Mouse (Mus musculus): ENCODE measurements around the gene Dhx58. TPM values are rescaled to one million over a fixed set of nuclear protein-coding genes. Genes with fewer than 3 reads are reported as not detected.
"Not testable (repeated sequence)": the region's sequence is repeated elsewhere in the genome, so short reads cannot be mapped to it uniquely, and the experiment has no call there.

Dhx58 gene
- total RNA-seq, 2 experiments from 2014 or later = 1.4 to 2.5 TPM

DNA sequence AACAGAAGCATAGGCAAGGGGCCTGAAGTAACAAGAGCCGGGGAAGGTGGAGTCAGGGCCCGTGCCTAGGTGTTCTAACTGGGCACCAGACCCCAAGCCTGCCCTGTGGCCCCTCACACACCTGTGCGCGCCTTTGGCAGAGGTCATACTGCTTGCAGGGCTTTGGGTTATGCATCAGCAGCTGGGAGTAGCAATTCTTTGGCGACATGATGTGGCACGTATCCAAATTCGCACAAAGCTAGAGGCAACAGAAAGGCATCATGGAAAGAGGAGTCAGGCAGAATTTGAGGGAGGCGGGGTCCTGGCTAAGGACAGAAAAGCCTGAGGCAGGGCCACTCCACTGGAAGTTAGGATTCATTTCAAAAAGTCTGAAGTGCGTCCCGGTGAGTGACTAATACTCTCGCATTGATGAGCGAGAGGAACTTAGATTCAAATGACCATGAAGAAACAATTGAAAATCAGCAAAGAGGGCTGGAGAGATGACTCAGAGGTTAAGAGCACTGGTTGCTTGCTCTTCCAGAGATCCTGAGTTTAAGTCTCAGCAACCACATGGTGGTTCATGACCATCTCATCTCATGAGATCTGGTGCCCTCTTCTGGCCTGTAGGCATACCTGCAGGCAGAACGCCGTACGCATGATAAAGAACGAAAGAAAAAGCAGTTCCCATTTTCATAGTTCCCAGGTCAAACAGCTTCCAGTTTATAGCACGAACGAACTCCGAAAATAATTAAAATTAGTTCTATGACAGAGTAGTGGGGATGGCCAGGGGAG is 1.8 kb downstream of the Dhx58 start:
- peak in 1 of 2 experiments; percentile 78 for DNase-seq (ENCODE audit: low spot score in 2 of 2)

DNA sequence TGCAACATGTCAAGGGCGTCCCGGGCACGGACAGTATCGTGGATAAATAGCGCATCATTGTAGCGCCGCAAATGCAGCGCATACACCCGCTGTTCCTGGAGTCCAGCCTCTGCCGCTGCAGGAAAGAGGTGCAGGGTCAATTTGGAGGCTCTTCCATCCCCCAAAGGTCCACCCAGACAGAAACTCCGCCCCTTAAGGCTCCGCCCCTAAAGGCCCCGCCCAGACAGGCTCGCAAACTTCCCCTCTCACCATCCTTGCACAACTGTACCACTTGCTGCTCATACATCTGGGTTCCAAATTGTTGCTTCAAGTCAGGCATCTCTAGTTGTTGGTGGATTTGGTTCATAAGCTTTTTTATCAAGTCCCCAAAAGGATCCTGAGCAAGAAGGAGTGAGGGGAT is 2.8 kb downstream of the Dhx58 start:
- no peak for DNase-seq (ENCODE audit: low spot score in 2 of 2)

DNA sequence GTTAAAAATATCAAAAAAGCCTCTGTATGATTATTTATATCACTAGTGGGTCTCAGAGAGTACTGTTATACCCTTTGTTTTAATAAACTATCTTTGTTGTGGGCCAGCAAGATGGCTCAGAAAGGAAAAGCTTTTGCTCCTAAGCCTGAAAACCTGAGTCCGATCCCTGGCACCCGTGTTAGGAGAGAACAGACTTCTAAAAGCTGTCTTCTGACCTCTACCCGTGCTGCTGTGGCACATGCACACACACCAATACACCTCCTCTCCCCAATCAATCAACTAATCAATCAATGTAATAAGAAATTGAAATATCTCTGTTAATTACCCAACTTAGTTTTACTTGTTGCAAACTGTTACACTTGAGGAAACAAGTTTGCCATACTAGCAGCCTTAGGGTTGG is 3.4 kb downstream of the Dhx58 start:
- DNase-seq (ENCODE audit: low spot score in 2 of 2) = no peak

DNA sequence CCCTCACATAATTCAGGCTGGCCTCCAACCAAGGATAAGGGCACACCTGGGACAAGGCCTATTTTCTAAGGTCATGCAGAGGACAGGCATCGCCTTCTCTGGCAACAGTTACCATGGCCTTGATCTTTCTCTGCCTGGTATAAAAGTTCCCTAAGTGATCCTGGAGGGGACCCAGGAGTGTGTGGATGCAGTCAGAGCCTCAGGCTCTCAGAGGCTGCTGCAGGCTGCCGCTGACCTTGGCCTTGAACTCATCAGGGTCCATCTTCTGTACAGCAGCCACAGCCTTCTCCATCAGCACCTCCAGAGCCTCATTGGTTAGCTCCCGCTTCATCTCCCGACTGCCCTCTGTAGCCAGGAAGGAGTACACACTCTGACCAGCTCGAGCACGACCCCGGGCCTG is 6.2 kb downstream of the Dhx58 start:
- no peak for DNase-seq (ENCODE audit: low spot score in 2 of 2)

DNA sequence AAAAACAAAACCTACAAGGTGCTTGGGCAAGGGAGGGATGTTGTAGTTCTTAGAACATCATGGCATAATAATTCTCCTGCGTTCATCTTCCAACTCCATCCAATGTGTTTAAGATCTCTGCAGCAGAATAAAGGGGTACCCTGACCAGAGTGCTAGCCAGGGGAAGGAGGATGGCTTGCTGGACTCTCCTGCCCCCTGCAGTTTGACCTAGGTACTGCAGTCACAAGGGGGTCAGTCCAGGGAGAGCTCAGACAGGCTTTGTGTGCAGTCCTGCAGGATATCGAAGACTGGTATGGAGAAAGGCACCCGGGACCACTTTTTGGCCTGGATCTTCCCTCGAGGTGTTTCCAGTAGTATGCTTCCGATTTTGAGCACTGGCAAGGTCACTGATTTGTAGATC is 9.1 kb downstream of the Dhx58 start:
- DNase-seq (ENCODE audit: low spot score in 2 of 2) = peak in 1 of 2 experiments; percentile 79

DNA sequence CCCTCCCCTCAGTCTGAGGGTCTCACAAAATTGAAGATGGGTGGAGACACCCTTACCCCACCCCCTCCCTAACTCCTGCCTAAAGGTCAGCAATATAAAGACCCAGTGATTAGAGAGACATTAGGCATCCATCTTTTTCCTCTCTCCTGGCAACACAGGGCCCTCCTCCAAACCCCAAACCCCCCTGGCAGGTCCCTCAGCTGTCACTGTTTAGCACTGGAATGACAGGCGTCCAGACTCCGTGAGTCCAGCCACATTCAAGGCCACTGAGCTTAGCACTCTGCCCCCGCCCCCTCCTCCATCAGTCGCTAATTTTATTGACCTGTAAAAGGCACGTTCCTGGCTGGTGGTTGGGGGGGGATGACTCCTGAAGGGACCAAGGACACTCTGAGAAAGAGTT is 10.9 kb downstream of the Dhx58 start:
- no peak for DNase-seq (ENCODE audit: low spot score in 2 of 2)

DNA sequence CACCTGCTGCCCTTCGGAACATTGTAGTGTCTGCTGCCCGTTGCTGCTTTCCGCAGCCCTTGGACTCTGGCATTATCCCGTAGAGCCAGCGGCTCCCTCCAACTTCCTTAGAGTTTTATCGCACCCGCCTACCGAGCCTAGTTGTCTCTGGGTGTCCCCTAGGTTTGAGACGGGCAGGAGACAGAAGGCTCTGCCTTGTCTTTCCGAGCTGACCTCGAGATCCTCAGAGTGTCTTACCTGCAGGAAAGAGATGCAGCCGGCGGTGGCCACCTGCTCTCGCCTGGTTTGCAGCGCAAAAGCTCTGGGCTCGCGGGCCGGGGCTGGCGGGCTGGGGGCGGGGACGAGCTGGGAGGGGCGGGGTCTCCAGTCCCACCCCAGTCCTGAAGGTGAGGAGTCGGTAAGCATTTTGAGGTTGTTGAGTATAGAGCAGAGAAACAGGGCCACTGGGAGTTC is 11.9 kb downstream of the Dhx58 start, which contains the start of gene Zfp385c:
Zfp385c (minus strand) TSS at position 292 of the 453 bp plus-strand sequence.
- no peak for DNase-seq (ENCODE audit: low spot score in 2 of 2)

DNA sequence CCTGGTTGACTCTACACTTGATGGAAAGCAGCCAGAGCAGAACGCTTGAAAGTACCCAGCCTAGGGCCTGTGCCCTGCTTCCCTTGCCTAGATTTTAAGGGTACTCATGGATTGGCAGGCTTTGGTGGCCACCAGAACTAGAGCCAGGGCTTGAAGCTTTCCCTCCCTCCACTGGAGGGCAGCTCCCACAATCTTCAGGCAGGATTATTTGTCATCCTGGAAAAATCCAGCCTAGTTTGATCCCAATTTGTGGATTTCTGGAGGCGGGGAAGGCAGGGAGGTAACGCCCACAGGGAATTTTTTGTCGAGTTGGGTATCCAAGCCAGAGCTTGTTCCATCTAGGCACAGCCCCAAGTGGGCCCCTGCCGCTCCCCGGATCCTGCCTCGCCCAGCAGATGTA is 13.7 kb downstream of the Dhx58 start:
- DNase-seq (ENCODE audit: low spot score in 2 of 2) = no peak

DNA sequence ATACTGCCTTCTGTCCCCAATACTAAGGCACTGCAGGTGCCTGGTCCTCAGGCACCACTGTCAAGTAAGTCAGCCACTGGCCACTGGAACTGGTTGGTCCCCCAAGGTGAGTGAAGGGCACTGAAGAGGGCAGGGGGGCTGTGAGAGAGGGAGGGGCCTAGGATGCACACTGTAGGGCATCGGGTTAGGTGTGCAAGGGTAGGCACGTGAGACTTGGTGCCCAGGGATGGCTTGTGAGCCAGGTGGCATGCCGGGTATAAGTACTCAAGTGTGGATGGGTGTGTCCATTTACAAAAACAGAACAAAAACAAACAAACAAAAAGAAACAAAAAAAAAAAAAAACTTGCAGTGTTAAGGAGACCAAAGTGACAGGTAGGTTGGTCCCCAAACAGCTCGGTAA is 15.6 kb downstream of the Dhx58 start:
- no peak for DNase-seq (ENCODE audit: low spot score in 2 of 2)

DNA sequence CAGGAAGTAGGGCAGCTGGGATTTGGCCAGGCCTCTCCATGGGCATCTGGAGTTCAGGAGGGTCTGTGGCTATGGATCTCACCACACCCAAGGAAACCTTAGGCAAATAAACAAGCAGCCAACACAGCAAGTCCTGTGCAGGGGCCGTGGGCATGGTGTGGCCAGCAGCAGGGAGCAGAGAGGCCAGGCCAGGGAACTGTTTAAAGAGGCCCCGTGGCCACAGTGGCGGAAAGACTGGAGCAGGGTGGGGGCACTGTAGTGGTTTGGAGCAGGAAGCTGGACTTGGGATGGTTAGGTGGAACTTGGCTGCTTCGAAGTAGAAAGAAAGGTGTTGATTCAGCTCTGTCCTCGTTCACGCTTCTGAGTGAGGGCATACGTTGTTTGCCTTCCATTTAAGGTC is 16.8 kb downstream of the Dhx58 start:
- DNase-seq (ENCODE audit: low spot score in 2 of 2) = no peak

DNA sequence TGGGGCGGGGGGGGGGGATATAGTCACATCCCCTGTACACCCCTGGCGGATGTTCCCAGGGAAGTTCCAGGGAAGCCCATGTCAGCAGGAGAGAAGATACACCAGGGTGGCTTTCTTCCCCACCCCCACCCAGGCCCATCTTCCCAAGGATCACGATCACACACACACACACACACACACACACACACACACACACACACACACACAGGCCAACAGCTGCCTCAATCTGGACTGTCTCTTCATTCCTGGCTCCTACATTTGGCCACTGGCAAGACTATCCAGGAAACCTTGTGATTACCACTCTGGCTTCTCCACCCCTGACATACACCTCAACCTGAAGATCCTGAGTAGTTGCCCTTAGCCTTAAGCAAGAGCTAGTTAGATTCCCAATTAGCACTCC is 18.7 kb downstream of the Dhx58 start:
- no peak for DNase-seq (ENCODE audit: low spot score in 2 of 2)

DNA sequence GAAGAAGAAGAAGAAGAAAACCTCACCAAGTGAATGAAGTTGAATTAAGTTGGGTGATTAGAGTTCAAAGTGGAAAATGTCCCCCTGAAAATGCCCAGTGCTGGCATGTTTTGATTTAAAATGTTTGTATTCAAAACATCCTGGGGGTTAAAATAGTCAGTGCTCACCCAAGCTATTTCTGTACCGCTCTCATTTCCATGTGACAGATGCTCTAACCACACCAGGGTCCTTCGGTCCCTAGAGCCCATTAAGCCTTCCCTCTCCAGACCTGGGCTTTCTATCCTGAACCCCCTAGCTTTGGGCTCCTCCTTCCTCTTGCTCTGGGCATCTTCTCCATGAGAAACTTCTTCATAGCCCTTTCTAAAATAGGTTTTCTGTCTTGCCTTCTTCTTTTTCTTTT is 20.0 kb downstream of the Dhx58 start:
- no peak for DNase-seq (ENCODE audit: low spot score in 2 of 2)

DNA sequence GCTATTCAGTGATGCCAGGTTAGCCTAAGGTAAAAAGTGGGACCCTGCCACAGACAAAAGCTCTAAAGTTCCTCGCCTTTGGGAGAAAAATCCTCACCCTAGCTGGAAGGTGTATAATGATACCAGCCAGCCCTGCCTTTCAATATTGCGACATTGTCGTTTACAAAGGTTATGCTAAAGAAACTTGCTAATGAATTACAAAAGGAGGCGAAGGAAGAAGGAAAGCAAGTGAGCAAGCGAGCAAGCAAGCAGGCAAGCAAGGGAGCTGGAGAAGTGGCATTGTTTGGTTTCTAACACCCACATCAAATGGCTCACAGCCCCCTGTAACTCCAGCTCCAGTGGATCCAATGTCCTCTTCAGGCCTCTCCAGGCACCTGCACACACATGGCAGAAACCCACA is 21.5 kb downstream of the Dhx58 start:
- DNase-seq (ENCODE audit: low spot score in 2 of 2) = no peak

DNA sequence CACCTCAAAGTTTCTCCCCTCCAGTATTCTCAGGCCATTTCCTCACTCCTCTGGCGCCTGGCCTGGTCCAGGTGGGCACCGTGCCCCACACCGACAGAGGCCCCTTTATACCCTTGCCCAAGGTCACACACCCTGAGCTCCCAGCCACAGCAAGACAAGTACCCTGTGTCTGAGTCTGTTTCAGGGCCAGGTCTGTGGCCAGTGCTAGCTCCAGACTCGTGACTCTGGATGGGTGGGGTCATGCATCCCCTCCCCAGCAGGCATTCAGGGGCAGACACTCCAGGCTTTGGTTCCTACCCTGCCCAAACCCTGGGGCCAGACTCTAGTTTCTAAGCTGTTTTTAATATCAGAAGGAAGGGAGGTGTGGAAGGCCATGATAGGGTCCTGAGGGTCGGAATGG is 22.2 kb downstream of the Dhx58 start:
- DNase-seq (ENCODE audit: low spot score in 2 of 2) = no peak

DNA sequence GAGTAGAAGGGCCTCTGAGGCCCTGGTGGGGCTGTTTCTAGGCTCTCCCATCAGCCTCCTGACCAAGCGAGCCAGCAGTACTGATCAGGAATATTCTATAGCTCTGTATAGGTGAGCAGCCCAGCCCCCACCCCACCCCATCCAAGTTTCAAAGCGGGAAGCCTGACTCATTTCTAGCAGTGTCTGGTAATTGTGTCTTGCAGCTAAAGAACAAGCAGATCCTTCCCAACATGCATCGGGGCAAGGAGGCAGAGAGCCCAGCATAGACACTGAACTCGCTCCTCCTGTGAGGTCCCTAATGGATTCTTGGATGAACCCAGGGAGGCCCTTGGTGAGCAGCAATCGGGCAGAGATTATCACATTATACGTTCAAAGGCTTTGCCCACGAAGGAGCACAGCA is 26.3 kb downstream of the Dhx58 start:
- peak in 1 of 2 experiments; percentile 18 for DNase-seq (ENCODE audit: low spot score in 2 of 2)

DNA sequence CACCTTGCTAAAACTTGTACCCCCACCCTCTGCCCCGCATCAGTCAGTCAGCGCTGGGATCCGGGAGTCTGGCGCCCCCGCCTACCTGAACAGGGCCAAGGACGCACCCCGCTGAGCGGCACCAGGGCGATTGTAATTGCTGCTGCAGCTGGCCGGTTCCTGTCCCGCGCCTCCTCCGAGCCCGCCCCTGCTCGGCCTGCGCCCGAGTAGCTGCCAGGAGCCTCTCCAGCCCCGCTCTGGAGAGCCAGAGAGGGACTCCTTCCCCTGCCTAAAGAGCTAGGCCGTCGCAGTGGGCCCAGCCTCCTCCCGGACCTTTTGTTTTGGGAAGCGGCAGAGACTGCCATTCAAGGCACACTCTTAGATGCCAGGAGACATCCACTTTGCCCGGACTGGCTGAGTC is 30.9 kb downstream of the Dhx58 start:
- DNase-seq (ENCODE audit: low spot score in 2 of 2) = no peak

DNA sequence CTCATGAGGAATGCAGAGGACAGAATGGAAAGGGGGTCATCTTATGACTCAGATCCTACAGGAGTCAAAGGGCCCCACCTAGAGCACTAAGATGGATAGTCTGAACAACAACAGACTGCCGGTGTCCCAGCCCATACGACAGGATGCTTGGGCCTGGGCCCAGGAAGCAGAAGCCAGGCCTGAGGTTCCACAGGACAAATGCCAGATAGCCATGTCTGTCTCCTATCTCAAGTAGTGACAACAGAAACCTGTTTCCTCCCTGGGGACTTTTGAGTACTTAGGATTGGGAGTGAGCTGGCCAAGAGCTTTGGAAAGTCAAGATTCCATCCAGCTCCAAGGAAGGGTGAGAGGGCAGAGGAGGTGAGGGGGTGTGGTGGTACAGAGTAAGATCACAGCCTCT is 32.1 kb downstream of the Dhx58 start:
- no peak for DNase-seq (ENCODE audit: low spot score in 2 of 2)

DNA sequence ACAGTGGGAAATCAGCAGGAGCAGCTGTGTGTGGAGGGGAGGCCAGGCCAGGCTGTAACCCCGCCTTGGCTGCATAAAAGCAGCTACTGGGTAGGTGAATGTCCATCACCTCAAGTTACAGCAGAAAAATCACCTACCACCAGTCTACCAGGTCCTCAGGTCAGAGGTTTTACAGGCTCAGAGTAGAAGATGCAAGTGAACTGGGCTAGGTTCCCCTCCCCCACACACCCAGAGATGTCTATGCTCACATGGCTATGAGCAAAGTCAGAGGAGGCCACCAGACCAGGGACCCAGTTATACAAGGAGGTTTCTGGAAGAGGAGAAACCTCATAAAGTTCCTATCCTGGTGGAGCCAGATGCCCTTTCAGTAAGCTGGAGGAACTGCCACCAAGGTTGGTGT is 33.0 kb downstream of the Dhx58 start:
- DNase-seq (ENCODE audit: low spot score in 2 of 2) = no peak

DNA sequence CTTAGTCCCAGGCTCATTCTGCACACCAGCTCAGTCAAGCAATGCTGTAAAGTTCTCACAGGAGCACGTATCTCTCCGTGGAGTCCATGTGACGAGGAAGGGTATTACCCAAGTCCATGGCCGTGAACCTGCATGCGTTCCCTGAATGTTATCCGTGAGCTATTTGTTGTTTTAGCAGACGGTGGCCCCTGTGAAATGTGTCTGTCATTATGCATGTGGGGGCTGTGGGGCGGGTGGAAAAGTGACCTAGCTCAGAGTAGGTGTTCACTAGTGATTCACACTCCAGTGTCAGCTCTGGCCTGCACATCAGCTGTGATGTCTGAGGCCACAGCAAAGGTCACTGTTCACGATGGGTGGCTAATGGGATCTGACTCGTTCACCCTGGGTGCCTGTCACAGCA is 44.3 kb downstream of the Dhx58 start:
- no peak for DNase-seq (ENCODE audit: low spot score in 2 of 2)

DNA sequence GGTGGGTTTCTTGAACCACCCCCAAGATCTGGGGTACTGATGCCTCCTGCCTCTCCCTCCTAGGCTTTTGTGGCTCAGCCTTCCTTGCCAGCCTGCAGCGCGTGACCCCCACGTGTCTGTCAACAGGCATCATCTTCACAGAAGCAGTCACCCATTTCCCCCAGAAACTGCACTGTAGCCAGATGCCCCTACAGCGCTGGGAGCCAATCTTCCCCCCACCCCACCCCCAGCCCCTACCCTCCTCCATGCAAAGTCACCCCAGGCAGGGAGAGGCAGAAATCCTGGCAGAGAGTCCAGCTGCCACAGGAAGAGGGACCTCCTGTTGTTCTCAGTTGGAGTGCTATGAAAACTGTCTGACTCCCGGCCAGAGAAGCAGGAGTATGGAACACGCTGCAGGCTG is 47.6 kb downstream of the Dhx58 start:
- no peak for DNase-seq (ENCODE audit: low spot score in 2 of 2)

DNA sequence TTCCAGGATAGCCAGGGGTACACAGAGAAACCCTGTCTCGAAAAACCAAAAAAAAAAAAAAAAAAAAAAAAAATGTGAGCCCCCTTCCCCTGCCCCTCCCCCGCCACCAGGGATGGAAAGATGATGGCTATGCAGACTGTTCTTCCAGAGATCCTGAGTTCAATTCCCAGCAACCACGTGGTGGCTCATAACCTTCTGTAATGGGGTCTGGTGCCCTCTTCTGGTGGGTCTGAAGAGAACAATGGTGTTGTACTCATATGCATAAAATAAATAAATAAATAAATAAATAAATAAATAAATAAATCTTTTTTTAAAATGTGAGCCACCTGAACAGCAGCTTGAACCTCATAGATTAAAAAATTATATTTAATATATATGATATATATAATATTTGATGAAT is 48.5 kb downstream of the Dhx58 start:
- not testable (repeated sequence) for DNase-seq (ENCODE audit: low spot score in 2 of 2)

DNA sequence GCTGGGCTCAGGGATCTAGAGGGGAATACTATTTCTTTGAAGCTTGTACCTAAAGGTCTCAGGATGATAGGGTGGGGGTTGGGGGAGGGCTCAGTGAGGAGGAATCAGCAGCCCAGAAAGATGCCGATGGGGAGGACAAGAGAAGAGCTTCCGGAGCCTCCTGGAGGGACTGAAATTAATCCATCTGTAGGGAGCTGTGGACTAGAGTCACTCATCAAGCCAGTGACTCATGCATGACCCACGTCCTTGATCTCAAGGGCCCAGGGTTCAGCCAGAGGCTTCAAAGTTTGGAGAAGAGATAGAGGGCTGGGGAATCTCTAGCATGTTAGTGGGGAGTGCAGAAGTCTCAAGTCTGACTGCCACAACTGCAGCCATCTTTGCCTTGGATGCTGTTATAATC is 52.3 kb downstream of the Dhx58 start:
- no peak for DNase-seq (ENCODE audit: low spot score in 2 of 2)

DNA sequence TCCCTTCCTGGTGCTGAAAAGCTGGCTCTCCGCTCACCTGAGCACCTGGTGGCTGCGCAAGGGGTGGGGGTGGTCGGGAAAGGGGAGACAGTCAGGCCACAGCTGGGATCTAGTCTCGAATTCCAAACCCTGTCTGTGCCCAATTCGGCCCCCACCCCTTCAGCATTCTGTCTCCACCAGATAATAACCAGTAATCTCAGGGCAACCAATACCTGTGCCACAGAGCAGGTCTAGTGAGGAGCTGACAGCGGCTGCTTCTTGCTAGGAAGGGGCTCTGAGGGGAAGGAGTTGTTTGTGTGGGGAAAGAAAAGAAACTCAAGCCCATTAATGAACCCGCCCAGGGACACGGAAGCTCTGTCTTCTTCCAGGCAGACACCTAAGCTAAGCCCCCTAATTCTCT is 52.9 kb downstream of the Dhx58 start:
- no peak for DNase-seq (ENCODE audit: low spot score in 2 of 2)

Measured in layer of hippocampus, adult 18-20 months (tissue).